Mouse (Mus musculus) limb, embryonic 14.5 days (tissue): ENCODE results near the gene Tspan4. TPM values are rescaled to one million over a fixed set of nuclear protein-coding genes. Genes with fewer than 3 reads are reported as not detected.

Source experiments
- ATAC-seq: fragments of 200-750 bp; cut with Nextera tagmentation; 2 replicates; pipeline ENCODE4 v1.8.0; 2017; ENCODE audit warnings: low read depth, moderate number of reproducible peaks, moderate TSS enrichment; ENCODE audit not compliant: low FRiP score
- DNase-seq: peaks from one replicate; pipeline ENCODE4 v3.0.0-alpha.2; 2015; ENCODE audit warnings: low spot score
- H3K27ac ChIP-seq: fragments of 300-500 bp; sonication (generic); replicated peaks from 2 replicates; pipeline ENCODE4 v1.5.1; 2014; ENCODE audit warnings: low read depth, mild to moderate bottlenecking, low read length, moderate library complexity, mixed read lengths
- H3K27me3 ChIP-seq: fragments of 300-500 bp; sonication (generic); 2 replicates; pipeline ENCODE4 v1.6.1; 2014; ENCODE audit warnings: low read length, mixed read lengths; ENCODE audit not compliant: control insufficient read depth, insufficient read depth
- H3K36me3 ChIP-seq: fragments of 300-500 bp; sonication (generic); 2 replicates; pipeline ENCODE4 v1.6.1; 2014; ENCODE audit warnings: mild to moderate bottlenecking, low read length, moderate library complexity, mixed read lengths; ENCODE audit not compliant: control insufficient read depth, insufficient read depth
- H3K4me1 ChIP-seq: fragments of 300-500 bp; sonication (generic); 2 replicates; pipeline ENCODE4 v1.6.1; 2014; ENCODE audit warnings: antibody characterized with exemption, low read length, mixed read lengths; ENCODE audit not compliant: control insufficient read depth, insufficient read depth
- H3K4me2 ChIP-seq: fragments of 300-500 bp; sonication (generic); replicated peaks from 2 replicates; pipeline ENCODE4 v1.6.1; 2014; ENCODE audit warnings: low read depth, mild to moderate bottlenecking, low read length, moderate library complexity; ENCODE audit not compliant: severe bottlenecking
- H3K4me3 ChIP-seq: fragments of 300-500 bp; sonication (generic); replicated peaks from 2 replicates; pipeline ENCODE4 v1.5.1; 2014; ENCODE audit warnings: low read length
- H3K9ac ChIP-seq: fragments of 300-500 bp; sonication (generic); 2 replicates; pipeline ENCODE4 v1.6.1; 2014; ENCODE audit warnings: mild to moderate bottlenecking, low read depth, low read length, moderate library complexity; ENCODE audit not compliant: severe bottlenecking
- H3K9me3 ChIP-seq: fragments of 300-500 bp; sonication (generic); 2 replicates; pipeline ENCODE4 v1.6.1; 2016; ENCODE audit warnings: low read length; ENCODE audit not compliant: control insufficient read depth
- POLR2A ChIP-seq: fragments of 200-500 bp; IDR thresholded peaks from 2 replicates; pipeline ENCODE4 v1.8.0; 2012; ENCODE audit warnings: inconsistent platforms, mild to moderate bottlenecking, moderate library complexity, borderline replicate concordance; ENCODE audit not compliant: insufficient read depth, insufficient read length; ENCODE audit errors: extremely low read depth
- WGBS: fragments of 180-500 bp; shearing (Covaris S2); extraction: QIAGEN DNeasy Blood & Tissue Kit; methylation state at CpG from one replicate; pipeline ENCODE4 v1.1.7; 2014; 5-methylcytosine and 5-hydroxymethylcytosine counted together
- polyA plus RNA-seq, 2 experiments: library from polyadenylated mRNA; depleted of rRNA in 1 of 2; stranded (reverse) in 1 of 2; unstranded in 1 of 2; fragments of >200 nt; fragmentation: Nextera tagmentation in 1 of 2; extraction: Ambion mirVana in 1 of 2; gene quantifications; 2 replicates each; pipeline versions ENCODE4 v1.2.1 to v1.2.3; 2012 to 2014

The Tspan4 gene
- polyA plus RNA-seq, 2 experiments = 77.9 to 101 TPM

GRCm38 (mm10) chr7:141464603-141465201, 10.3 kb upstream of the Tspan4 start:
- Histone ChIP-seq H3K36me3 (peaks cover 9% of the 10 kb centered on the region), H3K27ac (no peak overlapping the region), H3K9ac (0 out of 2 replicates have a peak overlapping the region, but pooled peaks have one; percentile 31), H3K4me1 (peaks cover 48% of the 10 kb centered on the region), H3K4me2 (peak overlapping the region; percentile 48), H3K27me3 (peaks cover 46% of the 10 kb centered on the region), H3K4me3 (peak overlapping the region; percentile 26), H3K9me3 (no peaks in the 10 kb centered on the region)
- DNase-seq (no peak), ATAC-seq (no peak)
- no peak for TF ChIP-seq POLR2A
- 12% methylated on average over 36 of the region's 38 CpGs for WGBS

GRCm38 (mm10) chr7:141465388-141466044, 9.5 kb upstream of the Tspan4 start:
- Histone ChIP-seq H3K27ac (0 out of 2 replicates have a peak overlapping the region, but pooled peaks have one; percentile 8), H3K36me3 (peaks cover 15% of the 10 kb centered on the region), H3K4me2 (peak overlapping the region; percentile 48), H3K4me3 (peak overlapping the region; percentile 26), H3K9me3 (no peaks in the 10 kb centered on the region), H3K4me1 (peaks cover 48% of the 10 kb centered on the region), H3K27me3 (peaks cover 46% of the 10 kb centered on the region), H3K9ac (0 out of 2 replicates have a peak overlapping the region, but pooled peaks have one; percentile 31)
- DNase-seq (no peak), ATAC-seq (no peak)
- no peak for TF ChIP-seq POLR2A
- WGBS = 25% methylated on average over 7 of the region's 10 CpGs

- no peak overlapping the region for H3K9ac ChIP-seq
- DNase-seq = no peak
- H3K4me2 ChIP-seq = no peak overlapping the region
- 82% methylated on average over 7 of the region's 7 CpGs for WGBS
- no peak for ATAC-seq
- H3K4me1 ChIP-seq = peaks cover 48% of the 10 kb centered on the region
- peaks cover 20% of the 10 kb centered on the region for H3K36me3 ChIP-seq
- peaks cover 42% of the 10 kb centered on the region for H3K27me3 ChIP-seq
- H3K27ac ChIP-seq = no peak overlapping the region
- H3K4me3 ChIP-seq = no peak overlapping the region
- no peak for TF ChIP-seq POLR2A
- no peaks in the 10 kb centered on the region for H3K9me3 ChIP-seq
These were observed 9.0 kb upstream of the Tspan4 start for GRCm38 (mm10) chr7:141466045-141466394.

GRCm38 (mm10) chr7:141466607-141467148, 8.4 kb upstream of the Tspan4 start:
- peak overlapping the region; percentile 70 for H3K9ac ChIP-seq
- H3K36me3 ChIP-seq = peaks cover 26% of the 10 kb centered on the region
- 57% methylated on average over 10 of the region's 10 CpGs for WGBS
- H3K4me1 ChIP-seq = peaks cover 47% of the 10 kb centered on the region
- H3K27ac ChIP-seq = 0 out of 2 replicates have a peak overlapping the region, but pooled peaks have one; percentile 72
- H3K9me3 ChIP-seq = no peaks in the 10 kb centered on the region
- TF ChIP-seq POLR2A = no peak
- DNase-seq (no peak), ATAC-seq (no peak)
- H3K4me3 ChIP-seq = peak overlapping the region; percentile 65
- peak overlapping the region; percentile 84 for H3K4me2 ChIP-seq
- H3K27me3 ChIP-seq = peaks cover 35% of the 10 kb centered on the region

GRCm38 (mm10) chr7:141467230-141468030, 7.6 kb upstream of the Tspan4 start, which contains the start of gene Cd151:
Gene Cd151, plus strand, starts transcription at chr7:141467392.
- Histone ChIP-seq H3K9me3 (no peaks in the 10 kb centered on the region), H3K4me3 (peak within 1 kb of the TSS; percentile 65), H3K4me2 (peak within 1 kb of the TSS; percentile 84), H3K27me3 (peaks cover 27% of the 10 kb centered on the region), H3K27ac (peak within 1 kb of the TSS; percentile 72), H3K9ac (peak within 1 kb of the TSS; percentile 70), H3K36me3 (peaks cover 32% of the 10 kb centered on the region), H3K4me1 (peaks cover 41% of the 10 kb centered on the region)
- DNase-seq (peak; percentile 75), ATAC-seq (peak; percentile 81)
- no peak for TF ChIP-seq POLR2A
- WGBS = under 1% methylated on average over 49 of the region's 52 CpGs
